Mouse (Mus musculus) kidney, adult 2 months (tissue): ENCODE measurements around the gene Vmo1.

ENCODE experiments used
- CTCF ChIP-seq: fragments of 200-500 bp; conservative IDR thresholded peaks from 2 replicates; pipeline ENCODE4 v1.5.1; 2011; ENCODE audit warnings: low read depth, mild to moderate bottlenecking, control low read depth, low read length, moderate library complexity, mixed read lengths; ENCODE audit not compliant: insufficient read depth, insufficient read length
- POLR2A ChIP-seq: fragments of 200-500 bp; IDR thresholded peaks from one replicate; pipeline ENCODE4 v1.6.1; 2011; ENCODE audit warnings: low read depth, low read length, control low read depth

DNA sequence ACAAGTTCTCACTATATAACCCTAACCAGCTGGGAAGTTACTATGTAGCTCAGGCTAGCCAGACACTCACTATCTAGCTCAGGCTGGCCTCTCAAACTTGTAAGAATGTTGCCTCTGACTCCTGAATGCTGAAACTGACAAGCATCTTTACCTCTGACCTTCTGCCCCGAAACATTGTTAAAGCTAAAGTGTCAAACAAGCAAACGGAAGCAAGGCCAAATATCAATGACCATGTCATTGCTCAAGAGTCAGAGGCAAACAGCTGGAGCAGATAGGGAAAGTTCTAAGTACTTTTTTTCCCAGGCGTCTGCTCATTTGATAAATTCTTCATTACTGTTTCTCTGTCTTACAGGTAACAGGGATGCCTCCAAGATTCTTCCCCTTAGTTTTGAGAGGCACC lies 12.4 kb downstream of the Vmo1 start:
- TF ChIP-seq CTCF (no peak), POLR2A (no peak)
